Mouse (Mus musculus) neural tube, embryonic 14.5 days (tissue): Measurements from ENCODE around the gene Cyb5r2. TPM values are rescaled to one million over a fixed set of nuclear protein-coding genes. Genes with fewer than 3 reads are reported as not detected.
A peak's percentile ranks its signal among the peaks of the same experiment; 100 is the strongest.

ENCODE experiments used
- ATAC-seq: fragments of 200-750 bp; cut with Nextera tagmentation; 2 replicates; pipeline ENCODE4 v1.8.0; 2017; ENCODE audit warnings: low read depth, mild to moderate bottlenecking, moderate TSS enrichment, moderate library complexity
- H3K27ac ChIP-seq: fragments of 300-500 bp; sonication (generic); 2 replicates; pipeline ENCODE4 v1.5.1; 2014; ENCODE audit warnings: low read depth, mild to moderate bottlenecking, control low read depth, low read length, moderate library complexity, mixed read lengths
- H3K27me3 ChIP-seq: fragments of 300-500 bp; sonication (generic); 2 replicates; pipeline ENCODE4 v1.6.1; 2014; ENCODE audit warnings: low read length; ENCODE audit not compliant: control insufficient read depth, insufficient read depth
- H3K36me3 ChIP-seq: fragments of 300-500 bp; sonication (generic); 2 replicates; pipeline ENCODE4 v1.6.1; 2014; ENCODE audit warnings: low read length, mixed read lengths; ENCODE audit not compliant: control insufficient read depth, insufficient read depth
- H3K4me1 ChIP-seq: fragments of 300-500 bp; sonication (generic); 2 replicates; pipeline ENCODE4 v1.6.1; 2014; ENCODE audit warnings: low read length; ENCODE audit not compliant: control insufficient read depth, insufficient read depth
- H3K4me2 ChIP-seq: fragments of 300-500 bp; sonication (generic); 2 replicates; pipeline ENCODE4 v1.6.1; 2014; ENCODE audit warnings: mild to moderate bottlenecking, low read depth, low read length, control low read depth
- H3K4me3 ChIP-seq: fragments of 300-500 bp; sonication (generic); 2 replicates; pipeline ENCODE4 v1.5.1; 2014; ENCODE audit warnings: low read depth, low read length, control low read depth, mixed read lengths
- H3K9ac ChIP-seq: fragments of 300-500 bp; sonication (generic); replicated peaks from 2 replicates; pipeline ENCODE4 v1.6.1; 2014; ENCODE audit warnings: low read depth, mild to moderate bottlenecking, control low read depth, low read length, mixed read lengths
- H3K9me3 ChIP-seq: fragments of 300-500 bp; sonication (generic); 2 replicates; pipeline ENCODE4 v1.6.1; 2016; ENCODE audit warnings: low read length; ENCODE audit not compliant: control insufficient read depth
- WGBS: fragments of 180-500 bp; shearing (Covaris S2); extraction: QIAGEN DNeasy Blood & Tissue Kit; methylation state at CpG from one replicate; pipeline ENCODE4 v1.1.7; 2014; 5-methylcytosine and 5-hydroxymethylcytosine counted together
- polyA plus RNA-seq: library from polyadenylated mRNA; unstranded; fragments of >200 nt; fragmentation: Nextera tagmentation; extraction: Ambion mirVana; gene quantifications from 2 replicates; pipeline ENCODE4 v1.2.1, GENCODE M21; 2014

The Cyb5r2 gene
- polyA plus RNA-seq, 1 experiment from 2014 or later = 0.29 TPM

DNA sequence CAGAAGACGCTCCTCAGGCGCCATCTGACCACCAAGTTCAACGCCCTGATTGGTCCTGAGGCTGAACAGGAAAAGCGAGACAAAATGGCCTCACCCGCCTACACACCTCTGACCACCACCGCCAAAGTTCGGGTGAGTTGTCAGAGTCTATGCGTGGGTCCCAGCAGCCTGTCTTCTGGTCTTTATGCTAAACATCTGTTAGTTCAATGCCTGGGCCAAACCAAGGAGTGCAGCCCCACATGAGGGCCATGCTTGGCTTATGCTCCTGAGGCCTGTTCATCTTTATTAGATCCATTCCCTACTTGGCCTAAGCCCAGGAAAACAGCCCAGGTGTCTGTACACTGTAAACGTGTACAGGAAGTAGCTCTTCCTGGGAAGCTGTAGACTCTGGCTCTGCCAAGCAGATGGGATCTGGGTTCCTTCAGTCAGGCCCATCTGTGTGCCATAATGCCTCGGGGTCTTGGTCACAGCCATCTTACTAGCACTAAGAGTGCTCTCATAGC, 14.8 kb downstream of the Cyb5r2 start:
- ATAC-seq = no peak
- no peaks in the 10 kb centered on the region for H3K27me3 ChIP-seq
- H3K4me2 ChIP-seq = no peak overlapping the region
- 92% methylated on average over 10 of the region's 10 CpGs for WGBS
- H3K36me3 ChIP-seq = no peaks in the 10 kb centered on the region
- H3K4me1 ChIP-seq = no peaks in the 10 kb centered on the region
- no peak overlapping the region for H3K27ac ChIP-seq
- H3K9ac ChIP-seq = no peak overlapping the region
- H3K9me3 ChIP-seq = no peaks in the 10 kb centered on the region
- no peak overlapping the region for H3K4me3 ChIP-seq

DNA sequence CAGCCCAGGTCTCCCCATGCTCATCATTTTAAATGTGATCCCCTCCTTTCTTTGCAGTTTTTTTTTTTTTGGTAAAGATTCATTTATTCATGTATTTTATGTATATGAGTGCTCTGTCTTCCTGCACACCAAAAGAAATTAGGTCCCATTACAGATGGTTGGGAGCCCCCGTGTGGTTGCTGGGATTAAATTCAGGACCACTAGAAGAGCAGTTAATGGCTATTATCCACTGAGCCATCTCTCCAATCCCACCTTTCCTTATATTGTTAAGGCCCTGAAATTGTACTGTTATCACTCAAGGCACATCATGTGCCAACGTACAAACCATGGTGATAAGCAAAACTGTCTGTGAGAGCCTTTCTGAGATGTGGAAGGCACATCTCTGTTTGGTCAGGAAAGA, 19.1 kb downstream of the Cyb5r2 start:
- Histone ChIP-seq H3K4me2 (no peak overlapping the region), H3K27ac (no peak overlapping the region), H3K4me3 (no peak overlapping the region), H3K27me3 (no peaks in the 10 kb centered on the region), H3K36me3 (no peaks in the 10 kb centered on the region), H3K9ac (no peak overlapping the region), H3K9me3 (no peaks in the 10 kb centered on the region), H3K4me1 (no peaks in the 10 kb centered on the region)
- WGBS = 50% methylated on average over 2 of the region's 2 CpGs
- peak; percentile 68 for ATAC-seq

DNA sequence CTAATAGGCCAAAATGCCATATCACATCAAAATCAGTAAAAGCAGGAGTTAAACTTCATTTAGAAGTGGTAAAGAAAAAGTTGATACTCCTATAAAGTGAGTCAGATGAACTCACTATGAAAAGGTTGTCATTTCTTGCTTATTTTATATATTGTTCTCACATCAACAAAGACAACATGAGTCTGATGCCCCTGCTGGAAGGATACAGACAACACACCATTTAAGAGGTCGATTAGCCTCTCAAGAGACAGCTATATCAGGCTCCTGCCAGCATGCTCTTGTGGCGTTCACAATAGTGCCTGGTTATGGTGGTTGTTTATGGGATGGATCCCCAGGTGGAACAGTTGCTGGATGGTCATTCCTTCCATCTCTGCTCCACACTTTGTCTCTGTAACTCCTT, 24.7 kb downstream of the Cyb5r2 start:
- Histone ChIP-seq H3K9ac (no peak overlapping the region), H3K9me3 (no peaks in the 10 kb centered on the region), H3K27ac (no peak overlapping the region), H3K4me3 (no peak overlapping the region), H3K27me3 (no peaks in the 10 kb centered on the region), H3K4me1 (no peaks in the 10 kb centered on the region), H3K4me2 (no peak overlapping the region), H3K36me3 (no peaks in the 10 kb centered on the region)
- WGBS = 66% methylated on average over 2 of the region's 2 CpGs
- ATAC-seq = no peak

GRCm38 (mm10) chr7:107730587-107730986, 27.2 kb downstream of the Cyb5r2 start:
- no peak for ATAC-seq
- no peak overlapping the region for H3K27ac ChIP-seq
- no peak overlapping the region for H3K4me3 ChIP-seq
- WGBS = 83% methylated on average over 10 of the region's 10 CpGs
- H3K4me1 ChIP-seq = no peaks in the 10 kb centered on the region
- no peaks in the 10 kb centered on the region for H3K27me3 ChIP-seq
- no peaks in the 10 kb centered on the region for H3K36me3 ChIP-seq
- no peak overlapping the region for H3K4me2 ChIP-seq
- H3K9me3 ChIP-seq = no peaks in the 10 kb centered on the region
- H3K9ac ChIP-seq = no peak overlapping the region

GRCm38 (mm10) chr7:107727538-107727937, 30.3 kb downstream of the Cyb5r2 start:
- no peak for ATAC-seq
- Histone ChIP-seq H3K27me3 (no peaks in the 10 kb centered on the region), H3K4me2 (no peak overlapping the region), H3K9me3 (no peaks in the 10 kb centered on the region), H3K9ac (no peak overlapping the region), H3K36me3 (no peaks in the 10 kb centered on the region), H3K27ac (no peak overlapping the region), H3K4me1 (no peaks in the 10 kb centered on the region), H3K4me3 (no peak overlapping the region)
- 68% methylated on average over 3 of the region's 3 CpGs for WGBS

DNA sequence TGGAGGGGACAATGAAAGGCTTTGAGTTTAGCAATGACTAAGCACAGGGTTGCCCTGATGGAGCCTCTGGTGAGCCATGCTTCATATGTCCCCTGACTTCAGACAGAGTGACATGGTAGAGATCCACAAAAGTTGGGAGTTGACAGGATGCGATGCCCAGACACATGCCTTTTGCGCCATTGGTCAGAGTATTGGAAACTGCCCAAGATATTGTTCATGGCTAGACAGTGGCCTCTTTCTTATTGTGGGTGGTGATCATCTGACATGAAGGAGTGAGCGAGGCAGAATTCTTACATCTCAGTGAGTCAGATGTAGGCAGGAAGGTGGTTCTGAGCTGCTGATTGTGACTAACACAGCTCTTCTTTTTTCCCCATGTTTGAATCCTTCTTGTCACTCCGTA, 35.3 kb downstream of the Cyb5r2 start:
- WGBS = 98% methylated on average over 4 of the region's 4 CpGs
- H3K27me3 ChIP-seq = no peaks in the 10 kb centered on the region
- H3K4me1 ChIP-seq = no peaks in the 10 kb centered on the region
- H3K4me2 ChIP-seq = no peak overlapping the region
- no peak overlapping the region for H3K4me3 ChIP-seq
- no peak for ATAC-seq
- no peak overlapping the region for H3K27ac ChIP-seq
- no peaks in the 10 kb centered on the region for H3K36me3 ChIP-seq
- no peak overlapping the region for H3K9ac ChIP-seq
- H3K9me3 ChIP-seq = no peaks in the 10 kb centered on the region

GRCm38 (mm10) chr7:107720771-107721170, 37.1 kb downstream of the Cyb5r2 start:
- whole genome bisulfite sequencing = 93% methylated on average over 1 of the region's 1 CpGs
- H3K36me3 ChIP-seq = no peaks in the 10 kb centered on the region
- no peak overlapping the region for H3K9ac ChIP-seq
- no peak overlapping the region for H3K27ac ChIP-seq
- no peaks in the 10 kb centered on the region for H3K9me3 ChIP-seq
- no peaks in the 10 kb centered on the region for H3K4me1 ChIP-seq
- ATAC-seq = no peak
- no peaks in the 10 kb centered on the region for H3K27me3 ChIP-seq
- no peak overlapping the region for H3K4me3 ChIP-seq
- no peak overlapping the region for H3K4me2 ChIP-seq

- Histone ChIP-seq H3K9ac (no peak overlapping the region), H3K36me3 (no peaks in the 10 kb centered on the region), H3K4me1 (no peaks in the 10 kb centered on the region), H3K27me3 (no peaks in the 10 kb centered on the region), H3K27ac (no peak overlapping the region), H3K4me2 (no peak overlapping the region), H3K9me3 (no peaks in the 10 kb centered on the region), H3K4me3 (no peak overlapping the region)
- WGBS = 86% methylated on average over 5 of the region's 5 CpGs
- no peak for ATAC-seq
These were observed 43.8 kb downstream of the Cyb5r2 start for GRCm38 (mm10) chr7:107714067-107714466.

DNA sequence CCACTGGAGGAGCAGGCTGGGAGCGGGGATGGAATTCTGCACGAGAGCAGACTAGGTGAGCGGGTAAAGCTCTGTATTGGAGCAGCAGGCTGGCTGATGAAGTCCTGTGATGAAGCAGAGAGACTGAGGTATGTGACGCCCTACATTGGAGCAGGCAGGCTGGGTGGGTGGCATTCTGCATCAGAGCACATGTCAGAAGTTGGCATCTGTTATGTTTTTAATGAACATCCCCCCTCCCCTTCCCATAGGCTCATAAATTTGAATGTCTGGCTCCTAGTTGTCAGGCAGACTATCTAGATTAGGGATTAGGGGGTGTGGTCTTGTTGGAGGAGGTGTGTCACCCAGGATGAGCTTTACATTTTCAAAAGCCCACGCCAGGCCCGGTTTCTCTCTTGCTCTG, 45.1 kb downstream of the Cyb5r2 start:
- H3K27me3 ChIP-seq = no peaks in the 10 kb centered on the region
- ATAC-seq = no peak
- no peak overlapping the region for H3K4me2 ChIP-seq

More for the DNA sequence above, 45.1 kb downstream of the Cyb5r2 start:
- WGBS = 69% methylated on average over 6 of the region's 6 CpGs
- Histone ChIP-seq H3K4me3 (no peak overlapping the region), H3K27ac (no peak overlapping the region), H3K36me3 (no peaks in the 10 kb centered on the region), H3K4me1 (no peaks in the 10 kb centered on the region), H3K9ac (no peak overlapping the region), H3K9me3 (no peaks in the 10 kb centered on the region)
